Mouse (Mus musculus): ENCODE data around the gene Dmwd. TPM values are rescaled to one million over a fixed set of nuclear protein-coding genes. Genes with fewer than 3 reads are reported as not detected.

The Dmwd gene
- polyA plus RNA-seq, 1 experiment from 2014 or later = 11.9 TPM

DNA sequence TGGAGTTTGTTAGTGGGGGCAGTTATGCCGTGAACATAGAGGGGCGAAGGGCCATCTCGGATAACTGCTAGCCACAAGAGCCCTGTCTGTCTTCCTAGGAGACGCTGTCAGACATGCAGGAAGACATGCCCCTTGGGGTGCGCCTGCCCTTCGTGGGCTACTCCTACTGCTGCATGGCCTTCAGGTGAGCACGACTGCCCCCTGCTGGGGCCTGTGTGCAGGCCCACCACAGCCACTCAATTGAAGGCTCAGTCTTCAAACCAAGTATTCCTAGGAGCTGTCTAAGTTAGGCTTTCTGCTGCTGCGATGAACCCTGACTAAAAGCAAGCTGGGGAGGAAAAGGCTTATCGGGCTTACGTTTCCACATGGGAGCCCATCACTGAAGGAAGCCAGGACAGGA is 12.8 kb downstream of the Dmwd start:
- 47% methylated on average over 10 of the region's 10 CpGs for WGBS
- ATAC-seq (ENCODE audit: low read depth) = no peak

DNA sequence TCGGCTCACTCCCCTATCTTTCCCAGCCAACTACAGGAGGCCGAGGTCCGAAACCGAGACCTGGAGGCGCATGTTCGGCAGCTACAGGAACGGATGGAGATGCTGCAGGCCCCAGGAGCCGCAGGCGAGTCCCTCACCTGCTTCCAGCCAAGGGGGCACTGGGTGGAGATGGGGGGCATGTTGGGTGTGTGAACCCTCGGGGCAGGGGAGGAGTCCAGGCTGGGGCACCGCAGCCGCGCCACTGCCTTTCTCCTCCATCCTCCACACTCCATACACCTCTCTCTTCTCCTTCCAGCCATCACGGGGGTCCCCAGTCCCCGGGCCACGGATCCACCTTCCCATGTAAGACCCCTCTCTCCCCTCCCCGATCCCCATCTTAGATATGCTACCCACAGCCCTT is 15.9 kb downstream of the Dmwd start:
- ATAC-seq (ENCODE audit: low read depth) = no peak
- H3K27ac ChIP-seq (ENCODE audit: low read length) = peak overlapping the region; percentile 99
- H3K36me3 ChIP-seq (ENCODE audit: control insufficient read depth, insufficient read depth, low read length) = 0 out of 2 replicates have a peak, but pooled peaks cover 2% of the 10 kb centered on the region
- no peak overlapping the region for H3K4me3 ChIP-seq (ENCODE audit: low read length)
- WGBS = 53% methylated on average over 17 of the region's 17 CpGs
- peaks cover 27% of the 10 kb centered on the region for H3K4me1 ChIP-seq (replicated peaks; ENCODE audit: control insufficient read depth, insufficient read depth, low read length)
- no peaks in the 10 kb centered on the region for H3K9me3 ChIP-seq (ENCODE audit: control insufficient read depth, low read length)
- H3K4me2 ChIP-seq (ENCODE audit: low read depth, low read length) = peak overlapping the region; percentile 91
- peak overlapping the region; percentile 62 for H3K9ac ChIP-seq (ENCODE audit: low read length)
- no peaks in the 10 kb centered on the region for H3K27me3 ChIP-seq (ENCODE audit: control insufficient read depth, insufficient read depth, low read depth, low read length)

More for the DNA sequence above, 12.8 kb downstream of the Dmwd start:
- Histone ChIP-seq H3K9ac (ENCODE audit: low read length) (no peak overlapping the region), H3K27ac (ENCODE audit: low read length) (no peak overlapping the region), H3K4me1 (replicated peaks; ENCODE audit: control insufficient read depth, insufficient read depth, low read length) (peaks cover 40% of the 10 kb centered on the region), H3K4me3 (ENCODE audit: low read length) (no peak overlapping the region), H3K9me3 (ENCODE audit: control insufficient read depth, low read length) (no peaks in the 10 kb centered on the region), H3K27me3 (ENCODE audit: control insufficient read depth, insufficient read depth, low read depth, low read length) (no peaks in the 10 kb centered on the region), H3K36me3 (ENCODE audit: control insufficient read depth, insufficient read depth, low read length) (0 out of 2 replicates have a peak, but pooled peaks cover 2% of the 10 kb centered on the region), H3K4me2 (ENCODE audit: low read depth, low read length) (no peak overlapping the region)

DNA sequence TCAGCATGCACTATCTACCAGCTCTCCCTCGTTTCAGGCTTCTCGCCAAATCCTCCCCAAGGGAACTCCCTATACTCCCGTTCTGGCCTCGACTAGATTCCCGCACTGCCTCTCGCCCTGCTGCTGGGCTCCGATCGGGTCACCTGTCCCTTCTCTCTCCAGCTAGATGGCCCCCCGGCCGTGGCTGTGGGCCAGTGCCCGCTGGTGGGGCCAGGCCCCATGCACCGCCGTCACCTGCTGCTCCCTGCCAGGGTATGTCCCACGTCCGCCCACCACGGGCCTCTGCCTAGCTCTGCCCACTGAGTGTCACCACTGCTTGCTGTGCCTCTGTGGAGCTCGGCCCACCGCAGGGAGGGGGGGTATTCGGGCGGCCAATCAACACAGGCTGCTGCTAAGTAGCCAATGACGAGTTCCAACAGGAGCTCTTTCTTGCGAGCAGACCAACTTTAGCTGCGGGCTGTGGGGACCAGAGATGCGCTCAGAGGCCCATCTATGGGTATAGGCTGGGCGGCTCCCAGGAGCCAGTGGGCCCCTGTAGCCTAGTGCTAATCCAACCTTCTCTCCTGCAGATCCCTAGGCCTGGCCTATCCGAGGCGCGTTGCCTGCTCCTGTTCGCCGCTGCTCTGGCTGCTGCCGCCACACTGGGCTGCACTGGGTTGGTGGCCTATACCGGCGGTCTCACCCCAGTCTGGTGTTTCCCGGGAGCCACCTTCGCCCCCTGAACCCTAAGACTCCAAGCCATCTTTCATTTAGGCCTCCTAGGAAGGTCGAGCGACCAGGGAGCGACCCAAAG is 16.6 kb downstream of the Dmwd start:
- Histone ChIP-seq H3K4me1 (replicated peaks; ENCODE audit: control insufficient read depth, insufficient read depth, low read length) (peaks cover 27% of the 10 kb centered on the region), H3K9ac (ENCODE audit: low read length) (peak overlapping the region; percentile 62), H3K36me3 (ENCODE audit: control insufficient read depth, insufficient read depth, low read length) (0 out of 2 replicates have a peak, but pooled peaks cover 2% of the 10 kb centered on the region), H3K27ac (ENCODE audit: low read length) (peak overlapping the region; percentile 99), H3K9me3 (ENCODE audit: control insufficient read depth, low read length) (no peaks in the 10 kb centered on the region), H3K4me2 (ENCODE audit: low read depth, low read length) (peak overlapping the region; percentile 91), H3K4me3 (ENCODE audit: low read length) (peak overlapping the region; percentile 67), H3K27me3 (ENCODE audit: control insufficient read depth, insufficient read depth, low read depth, low read length) (no peaks in the 10 kb centered on the region)
- 8% methylated on average over 38 of the region's 38 CpGs for WGBS
- peak; percentile 41 for ATAC-seq (ENCODE audit: low read depth)

DNA sequence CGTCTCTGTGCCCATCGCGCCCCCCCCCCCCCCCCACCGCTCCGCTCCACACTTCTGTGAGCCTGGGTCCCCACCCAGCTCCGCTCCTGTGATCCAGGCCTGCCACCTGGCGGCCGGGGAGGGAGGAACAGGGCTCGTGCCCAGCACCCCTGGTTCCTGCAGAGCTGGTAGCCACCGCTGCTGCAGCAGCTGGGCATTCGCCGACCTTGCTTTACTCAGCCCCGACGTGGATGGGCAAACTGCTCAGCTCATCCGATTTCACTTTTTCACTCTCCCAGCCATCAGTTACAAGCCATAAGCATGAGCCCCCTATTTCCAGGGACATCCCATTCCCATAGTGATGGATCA is 17.1 kb downstream of the Dmwd start:
- H3K9me3 ChIP-seq (ENCODE audit: control insufficient read depth, low read length) = no peaks in the 10 kb centered on the region
- H3K4me2 ChIP-seq (ENCODE audit: low read depth, low read length) = peak overlapping the region; percentile 91
- H3K9ac ChIP-seq (ENCODE audit: low read length) = peak overlapping the region; percentile 62
- no peaks in the 10 kb centered on the region for H3K27me3 ChIP-seq (ENCODE audit: control insufficient read depth, insufficient read depth, low read depth, low read length)
- 0 out of 2 replicates have a peak, but pooled peaks cover 2% of the 10 kb centered on the region for H3K36me3 ChIP-seq (ENCODE audit: control insufficient read depth, insufficient read depth, low read length)
- H3K27ac ChIP-seq (ENCODE audit: low read length) = peak overlapping the region; percentile 99
- peak overlapping the region; percentile 67 for H3K4me3 ChIP-seq (ENCODE audit: low read length)
- peak; percentile 62 for ATAC-seq (ENCODE audit: low read depth)
- H3K4me1 ChIP-seq (replicated peaks; ENCODE audit: control insufficient read depth, insufficient read depth, low read length) = peaks cover 27% of the 10 kb centered on the region
- WGBS = under 1% methylated on average over 10 of the region's 15 CpGs

DNA sequence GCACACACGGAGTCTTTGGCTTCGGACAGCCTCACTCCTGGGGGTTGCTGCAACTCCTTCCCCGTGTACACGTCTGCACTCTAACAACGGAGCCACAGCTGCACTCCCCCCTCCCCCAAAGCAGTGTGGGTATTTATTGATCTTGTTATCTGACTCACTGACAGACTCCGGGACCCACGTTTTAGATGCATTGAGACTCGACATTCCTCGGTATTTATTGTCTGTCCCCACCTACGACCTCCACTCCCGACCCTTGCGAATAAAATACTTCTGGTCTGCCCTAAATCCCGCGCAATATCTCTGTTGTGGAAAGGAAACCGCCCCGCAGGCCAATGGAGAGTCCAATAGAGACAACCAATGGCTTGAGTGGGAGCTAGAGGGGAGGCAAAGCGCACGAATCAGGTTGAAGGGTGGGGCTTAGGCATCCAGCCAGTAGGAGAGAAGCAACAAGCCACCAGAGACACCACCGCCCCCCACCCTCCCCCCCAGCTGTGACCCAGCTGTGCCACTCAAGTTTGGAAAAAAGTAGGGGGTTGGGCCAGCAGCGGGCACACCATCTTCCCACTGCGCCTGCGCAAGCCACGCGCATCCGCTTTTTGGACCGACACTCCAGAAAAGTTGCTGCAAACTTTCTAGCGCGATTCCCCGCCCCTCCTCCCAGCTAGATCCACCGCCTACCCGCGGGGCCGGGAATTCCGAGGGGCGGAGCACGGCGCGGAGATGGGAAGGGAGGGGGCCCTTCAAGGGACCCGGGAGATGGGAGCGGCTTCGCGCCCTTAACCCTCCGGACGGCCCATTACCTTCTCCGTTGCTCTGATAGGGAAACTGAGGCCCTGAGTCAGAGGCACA is 17.7 kb downstream of the Dmwd start:
- Histone ChIP-seq H3K9me3 (ENCODE audit: control insufficient read depth, low read length) (no peaks in the 10 kb centered on the region), H3K36me3 (ENCODE audit: control insufficient read depth, insufficient read depth, low read length) (0 out of 2 replicates have a peak, but pooled peaks cover 2% of the 10 kb centered on the region), H3K27ac (ENCODE audit: low read length) (peak overlapping the region; percentile 99), H3K27me3 (ENCODE audit: control insufficient read depth, insufficient read depth, low read depth, low read length) (no peaks in the 10 kb centered on the region), H3K9ac (ENCODE audit: low read length) (peak overlapping the region; percentile 91), H3K4me1 (replicated peaks; ENCODE audit: control insufficient read depth, insufficient read depth, low read length) (peaks cover 27% of the 10 kb centered on the region), H3K4me2 (ENCODE audit: low read depth, low read length) (peak overlapping the region; percentile 91), H3K4me3 (ENCODE audit: low read length) (peak overlapping the region; percentile 67)
- ATAC-seq (ENCODE audit: low read depth) = peak; percentile 87
- under 1% methylated on average over 45 of the region's 45 CpGs for WGBS

DNA sequence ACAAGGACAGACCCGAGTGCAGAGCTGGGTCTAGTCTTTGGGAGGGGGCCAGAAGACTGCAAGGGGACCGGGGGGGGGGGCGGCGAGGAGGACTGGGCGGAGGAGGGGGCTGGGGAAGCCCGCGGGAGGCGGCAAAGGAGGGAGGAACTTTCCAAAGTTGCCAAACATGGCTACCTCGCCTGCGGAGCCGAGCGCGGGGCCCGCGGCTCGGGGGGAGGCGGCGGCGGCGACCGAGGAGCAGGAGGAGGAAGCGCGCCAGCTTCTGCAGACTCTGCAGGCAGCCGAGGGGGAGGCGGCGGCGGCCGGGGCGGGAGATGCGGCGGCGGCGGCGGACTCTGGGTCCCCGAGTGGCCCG is 18.4 kb downstream of the Dmwd start, which contains the start of gene Six5:
TSS of gene Six5 (plus strand) at position 124 of the 355 bp plus-strand sequence.
- no peaks in the 10 kb centered on the region for H3K9me3 ChIP-seq (ENCODE audit: control insufficient read depth, low read length)
- WGBS = 0% methylated on average over 24 of the region's 36 CpGs
- peak within 1 kb of the TSS; percentile 91 for H3K4me2 ChIP-seq (ENCODE audit: low read depth, low read length)
- H3K36me3 ChIP-seq (ENCODE audit: control insufficient read depth, insufficient read depth, low read length) = 0 out of 2 replicates have a peak, but pooled peaks cover 2% of the 10 kb centered on the region
- no peaks in the 10 kb centered on the region for H3K27me3 ChIP-seq (ENCODE audit: control insufficient read depth, insufficient read depth, low read depth, low read length)
- peak within 1 kb of the TSS; percentile 99 for H3K27ac ChIP-seq (ENCODE audit: low read length)
- peak; percentile 0; the same call in 1 of the 2 replicates for ATAC-seq (ENCODE audit: low read depth)
- peaks cover 27% of the 10 kb centered on the region for H3K4me1 ChIP-seq (replicated peaks; ENCODE audit: control insufficient read depth, insufficient read depth, low read length)
- H3K4me3 ChIP-seq (ENCODE audit: low read length) = peak within 1 kb of the TSS; percentile 67
- H3K9ac ChIP-seq (ENCODE audit: low read length) = peak within 1 kb of the TSS; percentile 91

DNA sequence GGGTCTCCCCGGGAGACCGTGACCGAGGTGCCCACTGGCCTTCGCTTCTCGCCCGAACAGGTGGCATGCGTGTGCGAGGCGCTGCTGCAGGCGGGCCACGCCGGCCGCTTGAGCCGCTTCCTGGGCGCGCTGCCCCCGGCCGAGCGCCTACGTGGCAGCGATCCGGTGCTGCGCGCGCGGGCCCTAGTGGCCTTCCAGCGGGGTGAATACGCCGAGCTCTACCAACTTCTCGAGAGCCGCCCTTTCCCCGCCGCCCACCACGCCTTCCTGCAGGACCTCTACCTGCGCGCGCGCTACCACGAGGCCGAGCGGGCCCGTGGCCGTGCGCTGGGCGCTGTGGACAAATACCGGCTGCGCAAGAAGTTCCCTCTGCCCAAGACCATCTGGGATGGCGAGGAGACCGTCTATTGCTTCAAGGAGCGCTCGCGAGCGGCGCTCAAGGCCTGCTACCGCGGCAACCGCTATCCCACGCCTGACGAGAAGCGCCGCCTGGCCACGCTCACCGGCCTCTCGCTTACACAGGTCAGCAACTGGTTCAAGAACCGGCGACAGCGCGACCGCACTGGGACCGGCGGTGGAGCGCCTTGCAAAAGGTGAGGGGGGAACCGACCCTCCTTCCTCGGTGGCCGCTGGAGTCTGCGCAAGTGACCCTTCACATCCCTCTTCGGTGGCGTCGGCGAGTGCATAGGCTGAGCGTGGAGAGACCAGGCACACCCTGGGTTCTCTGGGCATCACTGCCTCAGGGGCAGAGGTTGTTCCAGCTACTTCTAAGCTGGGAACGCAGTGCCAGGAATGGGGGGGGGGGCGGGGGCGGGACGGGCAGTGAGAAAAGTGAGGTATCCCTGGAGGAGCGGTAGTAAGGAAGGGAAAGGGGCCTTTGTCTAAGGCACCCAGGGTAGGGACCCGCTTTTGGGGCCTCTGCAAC is 19.1 kb downstream of the Dmwd start:
- Histone ChIP-seq H3K36me3 (ENCODE audit: control insufficient read depth, insufficient read depth, low read length) (0 out of 2 replicates have a peak, but pooled peaks cover 2% of the 10 kb centered on the region), H3K4me2 (ENCODE audit: low read depth, low read length) (peak overlapping the region; percentile 91), H3K27ac (ENCODE audit: low read length) (peak overlapping the region; percentile 99), H3K9me3 (ENCODE audit: control insufficient read depth, low read length) (no peaks in the 10 kb centered on the region), H3K4me1 (replicated peaks; ENCODE audit: control insufficient read depth, insufficient read depth, low read length) (peaks cover 27% of the 10 kb centered on the region), H3K4me3 (ENCODE audit: low read length) (peak overlapping the region; percentile 67), H3K9ac (ENCODE audit: low read length) (peak overlapping the region; percentile 91), H3K27me3 (ENCODE audit: control insufficient read depth, insufficient read depth, low read depth, low read length) (no peaks in the 10 kb centered on the region)
- ATAC-seq (ENCODE audit: low read depth) = no peak
- under 1% methylated on average over 84 of the region's 87 CpGs for WGBS

DNA sequence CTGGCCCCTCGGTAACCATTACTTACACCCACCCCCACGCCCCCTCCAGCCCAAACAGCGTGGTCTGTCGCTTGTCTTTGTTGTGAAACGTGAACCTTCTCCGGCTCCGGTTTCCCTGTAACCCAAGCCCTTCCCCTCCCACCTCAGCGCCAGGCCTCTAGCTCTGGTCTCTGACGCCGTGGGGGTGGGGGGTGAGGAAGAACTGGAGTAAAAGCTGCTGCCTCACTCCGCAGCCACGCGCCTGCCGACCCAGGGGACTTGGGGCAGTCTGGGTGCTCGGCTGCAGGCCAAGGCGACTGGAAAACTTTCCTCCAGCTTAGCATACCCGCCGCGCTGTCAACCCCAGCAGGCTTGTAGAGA is 19.7 kb downstream of the Dmwd start:
- peak overlapping the region; percentile 67 for H3K4me3 ChIP-seq (ENCODE audit: low read length)
- peak; percentile 23 for ATAC-seq (ENCODE audit: low read depth)
- peaks cover 27% of the 10 kb centered on the region for H3K4me1 ChIP-seq (replicated peaks; ENCODE audit: control insufficient read depth, insufficient read depth, low read length)
- peak overlapping the region; percentile 91 for H3K4me2 ChIP-seq (ENCODE audit: low read depth, low read length)
- under 1% methylated on average over 19 of the region's 19 CpGs for WGBS
- no peaks in the 10 kb centered on the region for H3K9me3 ChIP-seq (ENCODE audit: control insufficient read depth, low read length)
- H3K9ac ChIP-seq (ENCODE audit: low read length) = peak overlapping the region; percentile 91
- H3K27ac ChIP-seq (ENCODE audit: low read length) = peak overlapping the region; percentile 99
- 0 out of 2 replicates have a peak, but pooled peaks cover 2% of the 10 kb centered on the region for H3K36me3 ChIP-seq (ENCODE audit: control insufficient read depth, insufficient read depth, low read length)
- no peaks in the 10 kb centered on the region for H3K27me3 ChIP-seq (ENCODE audit: control insufficient read depth, insufficient read depth, low read depth, low read length)
